Mouse (Mus musculus) bone marrow, adult 2 months (tissue): ENCODE measurements around the gene Gm4744. TPM values are rescaled to one million over a fixed set of nuclear protein-coding genes. Genes with fewer than 3 reads are reported as not detected.
"Not testable (repeated sequence)": the region's sequence is repeated elsewhere in the genome, so short reads cannot be mapped to it uniquely, and the experiment has no call there.

ENCODE experiments used
- H3K27ac ChIP-seq: fragments of 200-500 bp; 2 replicates; pipeline ENCODE4 v1.5.1; 2012; ENCODE audit warnings: low read depth, mild to moderate bottlenecking, control low read depth, inconsistent platforms, low read length; ENCODE audit not compliant: control insufficient read depth, poor library complexity, insufficient read depth
- H3K4me1 ChIP-seq: fragments of 200-500 bp; 2 replicates; pipeline ENCODE4 v1.6.1; 2011; ENCODE audit warnings: low read length; ENCODE audit not compliant: control insufficient read depth, insufficient read depth
- H3K4me3 ChIP-seq: fragments of 200-500 bp; replicated peaks from 2 replicates; pipeline ENCODE3; 2011; ENCODE audit warnings: mild to moderate bottlenecking, low read depth, low read length, control low read depth; ENCODE audit not compliant: control insufficient read depth
- CTCF ChIP-seq: fragments of 200-500 bp; IDR thresholded peaks from 2 replicates; pipeline ENCODE4 v1.5.1; 2011; ENCODE audit warnings: low read length, control low read depth; ENCODE audit not compliant: control insufficient read depth, insufficient read depth
- POLR2A ChIP-seq: fragments of 200-500 bp; IDR thresholded peaks from 2 replicates; pipeline ENCODE4 v1.6.1; 2011; ENCODE audit warnings: low read depth, mild to moderate bottlenecking, control low read depth, low read length, borderline replicate concordance; ENCODE audit not compliant: control insufficient read depth
- WGBS: fragments of 180-500 bp; shearing (Covaris S2); methylation state at CpG from one replicate; pipeline ENCODE4 v1.1.7; 2018; 5-methylcytosine and 5-hydroxymethylcytosine counted together
- polyA plus RNA-seq: library from polyadenylated mRNA; stranded (reverse); fragments of >200 nt; gene quantifications from 2 replicates; pipeline ENCODE4 v1.2.4, GENCODE M21; 2011; ENCODE audit warnings: low replicate concordance; ENCODE audit not compliant: missing spikeins, insufficient read depth, insufficient read length

Gm4744 gene
- not detected in 2 replicates for polyA plus RNA-seq

- H3K27ac ChIP-seq = no peak within 1 kb of the TSS
- no peaks in the 10 kb centered on the region for H3K4me1 ChIP-seq
- TF ChIP-seq POLR2A (no peak), CTCF (no peak)
- no peak within 1 kb of the TSS for H3K4me3 ChIP-seq
Measured at GRCm38 (mm10) chr6:40951770-40952169, at the start of gene Gm4744. Gm4744 (minus strand) TSS chr6:40951870.

DNA sequence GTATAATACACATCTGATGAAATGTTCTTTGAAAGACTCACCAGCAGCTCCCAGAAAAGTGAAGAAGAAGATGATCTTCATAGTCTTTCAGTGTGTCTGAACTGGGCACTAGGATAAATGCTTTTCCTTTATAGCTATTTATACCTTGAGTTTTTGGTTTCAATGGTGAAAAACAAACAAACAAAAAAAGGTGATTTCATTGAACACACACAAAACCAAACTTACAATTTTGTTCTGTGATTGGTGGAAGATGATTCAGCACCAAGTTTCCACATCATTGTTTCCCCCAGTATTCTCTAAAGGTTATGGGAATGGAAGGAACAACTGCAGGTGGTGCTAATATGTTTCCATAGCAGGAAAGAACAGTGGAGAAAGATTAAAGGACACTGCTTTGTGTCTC is 47.7 kb upstream of the Gm4744 start, which contains the start of gene Gm2663:
Gene Gm2663 (minus strand): TSS at position 101 of the 400 bp plus-strand sequence.
- not testable (repeated sequence) for H3K4me3 ChIP-seq, H3K4me1 ChIP-seq, H3K27ac ChIP-seq

- not testable (repeated sequence) for H3K4me3 ChIP-seq, H3K27ac ChIP-seq, H3K4me1 ChIP-seq
- 94% methylated on average over 2 of the region's 2 CpGs for WGBS
Measured at GRCm38 (mm10) chr6:40964454-40964853, 12.8 kb upstream of the Gm4744 start, which contains the start of gene 1810009J06Rik. 1810009J06Rik (plus strand) TSS chr6:40964754.

- Histone ChIP-seq H3K4me3 (no peak overlapping the region), H3K4me1 (no peaks in the 10 kb centered on the region), H3K27ac (no peak overlapping the region)
- WGBS = 74% methylated on average over 2 of the region's 2 CpGs
- no peak for TF ChIP-seq POLR2A
- TF ChIP-seq CTCF = no peak
Measured at GRCm38 (mm10) chr6:40953716-40954115, 2.0 kb upstream of the Gm4744 start.

DNA sequence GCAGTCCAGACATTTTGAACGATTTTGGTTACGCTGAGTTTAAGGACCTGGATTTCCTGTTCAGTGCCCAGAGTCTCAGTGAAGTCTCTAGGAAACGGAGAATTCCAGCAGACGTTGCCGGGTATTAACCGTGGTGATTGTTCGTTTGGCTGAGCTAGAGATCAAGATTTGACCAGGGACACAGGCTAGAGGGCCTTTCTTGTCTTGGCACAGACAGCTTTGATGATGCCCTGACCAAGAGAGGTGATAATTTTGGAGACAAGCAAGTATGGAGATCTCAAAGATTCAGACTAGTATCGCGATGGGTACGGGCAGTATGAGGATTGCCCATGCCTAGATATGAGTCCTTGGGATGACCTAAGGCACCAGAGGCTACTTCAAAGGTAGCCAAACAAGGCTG is 11.2 kb downstream of the Gm4744 start, which contains the start of gene 1700074P13Rik:
Gene 1700074P13Rik (minus strand): TSS at position 101 of the 400 bp plus-strand sequence.
- TF ChIP-seq POLR2A = no peak
- TF ChIP-seq CTCF = no peak
- no peaks in the 10 kb centered on the region for H3K4me1 ChIP-seq
- no peak within 1 kb of the TSS for H3K4me3 ChIP-seq
- H3K27ac ChIP-seq = no peak within 1 kb of the TSS
- 88% methylated on average over 10 of the region's 10 CpGs for WGBS

- TF ChIP-seq POLR2A (no peak), CTCF (no peak)
- H3K4me1 ChIP-seq = no peaks in the 10 kb centered on the region
- no peak overlapping the region for H3K27ac ChIP-seq
- H3K4me3 ChIP-seq = no peak overlapping the region
- WGBS = 80% methylated on average over 4 of the region's 4 CpGs
Measured at GRCm38 (mm10) chr6:40919954-40920353, 31.7 kb downstream of the Gm4744 start.

- TF ChIP-seq CTCF (no peak), POLR2A (no peak)
- Histone ChIP-seq H3K4me1 (no peaks in the 10 kb centered on the region; the same call in 1 of the 2 replicates), H3K4me3 (no peak within 1 kb of the TSS), H3K27ac (no peak within 1 kb of the TSS)
Measured at GRCm38 (mm10) chr6:40900287-40900686, 51.4 kb downstream of the Gm4744 start, which contains the start of gene Prss58. Prss58 (minus strand) TSS chr6:40900387.

Other genes with a start within 250 kb of the Gm4744 start
- not detected in 2 replicates for gene Moxd2, start 64.4 kb downstream of the Gm4744 start, polyA plus RNA-seq
- gene Prss58, start 51.5 kb downstream of the Gm4744 start, polyA plus RNA-seq = not detected in 2 replicates
- not detected in 2 replicates for gene 1700074P13Rik, start 11.3 kb downstream of the Gm4744 start, polyA plus RNA-seq
- gene 1810009J06Rik, start 12.9 kb upstream of the Gm4744 start, polyA plus RNA-seq = not detected in 2 replicates
- gene Gm2663, start 47.6 kb upstream of the Gm4744 start, polyA plus RNA-seq = not detected in 2 replicates
- not detected in 2 replicates for gene 2210010C04Rik, start 83.6 kb upstream of the Gm4744 start, polyA plus RNA-seq